Mouse (Mus musculus) T-cell, adult 2 months (primary cell): ENCODE results near the gene Fank1.
"Not testable (repeated sequence)": the region's sequence is repeated elsewhere in the genome, so short reads cannot be mapped to it uniquely, and the experiment has no call there.

Source experiments
- DNase-seq: peaks from one replicate; pipeline ENCODE4 v3.0.0; 2022; ENCODE audit warnings: low spot score

Gene Fank1

GRCm38 (mm10) chr7:133829579-133829978 lies 52.9 kb downstream of the Fank1 start:
- DNase-seq = no peak

- no peak for DNase-seq
Measured at GRCm38 (mm10) chr7:133839546-133839945, 62.9 kb downstream of the Fank1 start.

- DNase-seq = no peak
Measured at GRCm38 (mm10) chr7:133842079-133842478, 65.4 kb downstream of the Fank1 start.

GRCm38 (mm10) chr7:133847175-133847574 lies 70.5 kb downstream of the Fank1 start:
- DNase-seq = no peak

- DNase-seq = no peak
Measured at GRCm38 (mm10) chr7:133848180-133848579, 71.5 kb downstream of the Fank1 start.

- no peak for DNase-seq
Measured at GRCm38 (mm10) chr7:133850735-133851134, 74.1 kb downstream of the Fank1 start.

- peak; percentile 2 for DNase-seq
Measured at GRCm38 (mm10) chr7:133856278-133856677, 79.6 kb downstream of the Fank1 start.

- DNase-seq = no peak
Measured at GRCm38 (mm10) chr7:133858506-133858905, 81.8 kb downstream of the Fank1 start.

GRCm38 (mm10) chr7:133859548-133859947 lies 82.9 kb downstream of the Fank1 start:
- no peak for DNase-seq

GRCm38 (mm10) chr7:133862233-133862632 lies 85.6 kb downstream of the Fank1 start:
- DNase-seq = no peak

- no peak for DNase-seq
Measured at GRCm38 (mm10) chr7:133862723-133863122, 86.1 kb downstream of the Fank1 start.

GRCm38 (mm10) chr7:133863151-133863550 lies 86.5 kb downstream of the Fank1 start:
- no peak for DNase-seq

GRCm38 (mm10) chr7:133863684-133864083 lies 87.0 kb downstream of the Fank1 start:
- DNase-seq = no peak

GRCm38 (mm10) chr7:133870265-133870664 lies 93.6 kb downstream of the Fank1 start:
- DNase-seq = no peak

GRCm38 (mm10) chr7:133872701-133873100 lies 96.0 kb downstream of the Fank1 start:
- no peak for DNase-seq

- DNase-seq = no peak
Measured at GRCm38 (mm10) chr7:133876139-133876538, 99.5 kb downstream of the Fank1 start.

GRCm38 (mm10) chr7:133876646-133877342 lies 100.1 kb downstream of the Fank1 start:
- DNase-seq = no peak

GRCm38 (mm10) chr7:133879761-133880160 lies 103.1 kb downstream of the Fank1 start:
- DNase-seq = no peak

GRCm38 (mm10) chr7:133884759-133885431 lies 108.2 kb downstream of the Fank1 start:
- DNase-seq = not testable (repeated sequence)

- no peak for DNase-seq
Measured at GRCm38 (mm10) chr7:133888926-133889920, 112.6 kb downstream of the Fank1 start.

- no peak for DNase-seq
Measured at GRCm38 (mm10) chr7:133889986-133890385, 113.3 kb downstream of the Fank1 start.

GRCm38 (mm10) chr7:133891298-133891697 lies 114.6 kb downstream of the Fank1 start:
- DNase-seq = no peak
